Mouse (Mus musculus): ENCODE data around the gene 1700021F05Rik.

1700021F05Rik gene

GRCm38 (mm10) chr10:43482021-43482420 is 58.8 kb downstream of the 1700021F05Rik start:
- no peak for DNase-seq (ENCODE audit: low spot score in 2 of 2)

GRCm38 (mm10) chr10:43481179-43481578 is 59.6 kb downstream of the 1700021F05Rik start:
- no peak for DNase-seq (ENCODE audit: low spot score in 2 of 2)

GRCm38 (mm10) chr10:43480227-43480849 is 60.5 kb downstream of the 1700021F05Rik start:
- DNase-seq (ENCODE audit: low spot score in 2 of 2), result no peak

GRCm38 (mm10) chr10:43479436-43480157 is 61.2 kb downstream of the 1700021F05Rik start:
- DNase-seq (ENCODE audit: low spot score in 2 of 2), result peak; percentile 79 to 88

GRCm38 (mm10) chr10:43478751-43479435 is 61.9 kb downstream of the 1700021F05Rik start, which contains the start of gene Bend3:
Bend3 (plus strand) TSS chr10:43478831.
- DNase-seq (ENCODE audit: low spot score in 2 of 2), result peak; percentile 41 to 58

GRCm38 (mm10) chr10:43477865-43478681 is 62.7 kb downstream of the 1700021F05Rik start:
- peak in 1 of 2 experiments; percentile 1 for DNase-seq (ENCODE audit: low spot score in 2 of 2)

GRCm38 (mm10) chr10:43477459-43477858 is 63.3 kb downstream of the 1700021F05Rik start:
- DNase-seq (ENCODE audit: low spot score in 2 of 2), result no peak

GRCm38 (mm10) chr10:43475376-43475775 is 65.4 kb downstream of the 1700021F05Rik start:
- peak in 1 of 2 experiments; percentile 54 for DNase-seq (ENCODE audit: low spot score in 2 of 2)
